Mouse (Mus musculus) heart, postnatal 0 days (tissue): ENCODE data around the gene Tmem97. TPM values are rescaled to one million over a fixed set of nuclear protein-coding genes. Genes with fewer than 3 reads are reported as not detected.

Experiments
- ATAC-seq: fragments of 200-750 bp; cut with Nextera tagmentation; 2 replicates; pipeline ENCODE4 v1.8.0; 2017; ENCODE audit warnings: low read depth, moderate number of reproducible peaks, moderate library complexity; ENCODE audit not compliant: insufficient read depth
- DNase-seq: peaks from one replicate; pipeline ENCODE4 v3.0.0-alpha.2; 2016; ENCODE audit warnings: low spot score
- H3K27ac ChIP-seq: fragments of 300-500 bp; sonication (generic); 2 replicates; pipeline ENCODE4 v1.5.1; 2014; ENCODE audit warnings: low read depth, mild to moderate bottlenecking
- H3K27me3 ChIP-seq: fragments of 300-500 bp; sonication (generic); 2 replicates; pipeline ENCODE4 v1.6.1; 2014; ENCODE audit warnings: low read length, mixed read lengths; ENCODE audit not compliant: control insufficient read depth, insufficient read depth
- H3K36me3 ChIP-seq: fragments of 300-500 bp; sonication (generic); replicated peaks from 2 replicates; pipeline ENCODE4 v1.6.1; 2014; ENCODE audit warnings: low read length, mixed read lengths; ENCODE audit not compliant: control insufficient read depth, insufficient read depth
- H3K4me1 ChIP-seq: fragments of 300-500 bp; sonication (generic); 2 replicates; pipeline ENCODE4 v1.6.1; 2014; ENCODE audit warnings: antibody characterized with exemption; ENCODE audit not compliant: control insufficient read depth, insufficient read depth
- H3K4me2 ChIP-seq: fragments of 300-500 bp; sonication (generic); 2 replicates; pipeline ENCODE4 v1.6.1; 2014; ENCODE audit warnings: low read depth, mild to moderate bottlenecking, low read length, moderate library complexity
- H3K4me3 ChIP-seq: fragments of 300-500 bp; sonication (generic); 2 replicates; pipeline ENCODE4 v1.5.1; 2014; ENCODE audit warnings: low read depth, low read length
- H3K9ac ChIP-seq: fragments of 300-500 bp; sonication (generic); replicated peaks from 2 replicates; pipeline ENCODE4 v1.6.1; 2014; ENCODE audit warnings: low read depth, low read length, mixed read lengths
- H3K9me3 ChIP-seq: fragments of 300-500 bp; sonication (generic); replicated peaks from 2 replicates; pipeline ENCODE4 v1.6.1; 2016; ENCODE audit warnings: low read length; ENCODE audit not compliant: control insufficient read depth
- CTCF ChIP-seq: IDR thresholded peaks from 2 replicates; pipeline ENCODE4 v1.5.1; 2016; ENCODE audit warnings: antibody characterized with exemption, control low read depth, low read depth
- EP300 ChIP-seq: IDR thresholded peaks from 2 replicates; pipeline ENCODE4 v1.6.1; 2016; ENCODE audit warnings: antibody characterized with exemption, low read depth
- WGBS: fragments of 180-500 bp; shearing (Covaris S2); extraction: QIAGEN DNeasy Blood & Tissue Kit; methylation state at CpG from one replicate; pipeline ENCODE4 v1.1.7; 2014; 5-methylcytosine and 5-hydroxymethylcytosine counted together
- polyA plus RNA-seq: library from polyadenylated mRNA; unstranded; fragments of >200 nt; fragmentation: Nextera tagmentation; extraction: Ambion mirVana; gene quantifications from 2 replicates; pipeline ENCODE4 v1.2.1, GENCODE M21; 2015
- total RNA-seq: library from RNA; depleted of rRNA; stranded (reverse); fragments of >200 nt; gene quantifications from 2 replicates; pipeline ENCODE4 v1.2.3, GENCODE M21; 2014; ENCODE audit warnings: low replicate concordance

Tmem97 gene
- total and polyA plus RNA-seq, 2 experiments from 2014 or later, result 39.4 to 41.5 TPM

DNA sequence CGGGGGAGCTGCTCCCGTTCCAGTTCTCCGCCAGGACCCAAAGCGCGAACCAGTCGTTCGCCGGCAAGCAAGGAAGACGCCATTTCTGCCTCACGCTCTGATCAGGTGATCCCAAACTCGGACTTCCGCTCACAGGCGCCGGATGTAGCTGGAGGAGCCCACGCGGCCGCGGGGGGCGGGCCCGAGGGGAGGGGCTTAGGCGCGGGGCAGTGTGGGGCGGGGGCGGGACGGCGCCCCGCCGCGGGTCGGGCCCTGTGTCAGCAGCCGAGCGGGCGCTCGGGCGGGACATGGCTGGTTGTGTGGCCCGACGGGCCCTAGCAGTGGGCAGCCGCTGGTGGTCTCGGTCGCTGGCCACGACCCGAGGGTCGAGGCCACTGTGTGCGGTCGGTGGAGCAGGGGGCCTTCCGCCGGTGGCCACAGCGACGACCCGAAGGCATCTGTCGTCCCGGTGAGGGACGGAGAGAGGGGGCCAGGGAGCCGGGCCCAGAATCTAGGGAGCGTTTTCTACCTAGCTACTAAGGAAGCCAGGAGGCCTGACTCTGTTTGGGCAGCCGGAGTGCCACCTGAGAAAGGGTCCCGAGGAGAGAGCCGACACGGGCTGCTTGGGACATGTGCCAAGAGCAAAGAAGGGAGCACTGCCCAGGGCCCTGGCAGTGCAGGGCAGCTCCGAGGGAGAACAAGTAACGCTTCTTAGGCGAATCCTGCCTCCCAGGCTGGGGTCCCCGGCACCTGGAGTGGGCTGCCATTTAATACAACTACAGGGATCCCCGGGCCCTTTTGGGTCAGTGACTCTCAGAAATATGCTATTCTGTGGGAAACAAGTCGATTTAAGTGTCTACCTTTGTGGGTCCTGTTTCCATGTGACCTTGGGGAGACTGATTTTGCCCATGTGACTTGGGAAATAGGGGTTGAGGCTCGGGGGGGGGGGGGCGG lies 38.3 kb downstream of the Tmem97 start, which contains the start of the genes Tmem199 and Poldip2:
Gene Tmem199, minus strand, starts transcription at position 148 of the 933 bp plus-strand sequence.
Gene Poldip2, plus strand, starts transcription at position 169 of the 933 bp plus-strand sequence.
- H3K36me3 ChIP-seq, result peaks cover 50% of the 10 kb centered on the region
- peak; percentile 99 for ATAC-seq
- H3K27ac ChIP-seq, result peak within 1 kb of the TSS; percentile 87
- H3K9ac ChIP-seq, result peak within 1 kb of the TSS; percentile 91
- no peaks in the 10 kb centered on the region for H3K9me3 ChIP-seq
- peak; percentile 92 for DNase-seq
- no peaks in the 10 kb centered on the region for H3K27me3 ChIP-seq
- 0 out of 2 replicates have a peak, but pooled peaks have one; percentile 33 for TF ChIP-seq EP300
- TF ChIP-seq CTCF, result no peak
- peak within 1 kb of the TSS; percentile 84 for H3K4me2 ChIP-seq
- peaks cover 15% of the 10 kb centered on the region for H3K4me1 ChIP-seq
- H3K4me3 ChIP-seq, result peak within 1 kb of the TSS; percentile 87
- WGBS, result under 1% methylated on average over 65 of the region's 67 CpGs

DNA sequence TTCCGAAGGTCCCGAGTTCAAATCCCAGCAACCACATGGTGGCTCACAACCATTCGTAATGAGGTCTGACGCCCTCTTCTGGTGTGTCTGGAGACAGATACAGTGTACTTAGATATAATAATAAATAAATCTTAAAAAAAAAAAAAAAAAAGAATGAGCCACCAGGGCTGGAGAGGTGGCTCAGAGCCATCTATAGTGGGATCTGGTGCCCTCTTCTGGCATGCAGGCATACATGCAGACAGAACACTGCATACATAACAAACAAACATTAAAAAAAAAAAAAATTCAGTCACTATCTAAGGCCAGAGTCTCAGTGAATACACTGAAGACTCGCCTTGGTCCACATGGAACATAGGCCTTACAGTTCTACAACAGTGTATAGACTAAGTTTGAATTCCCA lies 41.4 kb downstream of the Tmem97 start:
- peaks cover 32% of the 10 kb centered on the region for H3K36me3 ChIP-seq
- no peak overlapping the region for H3K4me3 ChIP-seq
- no peaks in the 10 kb centered on the region for H3K9me3 ChIP-seq
- TF ChIP-seq CTCF, result peak; percentile 34
- TF ChIP-seq EP300, result no peak
- H3K4me1 ChIP-seq, result peaks cover 15% of the 10 kb centered on the region
- WGBS, result 82% methylated on average over 5 of the region's 5 CpGs
- H3K9ac ChIP-seq, result no peak overlapping the region
- no peak overlapping the region for H3K27ac ChIP-seq
- DNase-seq (peak; percentile 16), ATAC-seq (no peak)
- no peak overlapping the region for H3K4me2 ChIP-seq
- H3K27me3 ChIP-seq, result no peaks in the 10 kb centered on the region

DNA sequence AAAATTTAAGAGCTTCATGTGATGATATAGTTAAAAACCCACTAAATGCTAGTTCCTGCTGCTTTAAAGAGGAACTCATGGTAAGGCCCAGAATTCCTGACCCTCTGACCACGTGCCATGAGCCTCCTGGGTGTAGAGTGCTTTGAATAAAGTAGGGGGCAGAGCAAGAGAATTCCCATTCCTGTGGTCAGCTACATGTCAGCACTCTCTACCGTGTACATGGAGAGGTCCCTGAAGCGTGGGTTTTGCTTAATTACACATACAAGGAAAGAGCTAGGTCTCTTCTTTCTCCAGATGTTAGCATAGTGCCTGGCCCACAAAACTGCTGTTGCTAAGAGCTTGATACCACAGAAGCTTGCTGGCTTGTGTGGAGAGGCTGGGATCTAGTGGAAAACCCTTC lies 45.1 kb downstream of the Tmem97 start:
- Histone ChIP-seq H3K9ac (no peak overlapping the region), H3K27ac (no peak overlapping the region), H3K4me1 (no peaks in the 10 kb centered on the region), H3K4me3 (no peak overlapping the region), H3K4me2 (no peak overlapping the region), H3K27me3 (peaks cover 10% of the 10 kb centered on the region), H3K36me3 (peaks cover 28% of the 10 kb centered on the region), H3K9me3 (no peaks in the 10 kb centered on the region)
- ATAC-seq (no peak), DNase-seq (no peak)
- TF ChIP-seq EP300 (no peak), CTCF (no peak)
- 79% methylated on average over 3 of the region's 3 CpGs for WGBS

DNA sequence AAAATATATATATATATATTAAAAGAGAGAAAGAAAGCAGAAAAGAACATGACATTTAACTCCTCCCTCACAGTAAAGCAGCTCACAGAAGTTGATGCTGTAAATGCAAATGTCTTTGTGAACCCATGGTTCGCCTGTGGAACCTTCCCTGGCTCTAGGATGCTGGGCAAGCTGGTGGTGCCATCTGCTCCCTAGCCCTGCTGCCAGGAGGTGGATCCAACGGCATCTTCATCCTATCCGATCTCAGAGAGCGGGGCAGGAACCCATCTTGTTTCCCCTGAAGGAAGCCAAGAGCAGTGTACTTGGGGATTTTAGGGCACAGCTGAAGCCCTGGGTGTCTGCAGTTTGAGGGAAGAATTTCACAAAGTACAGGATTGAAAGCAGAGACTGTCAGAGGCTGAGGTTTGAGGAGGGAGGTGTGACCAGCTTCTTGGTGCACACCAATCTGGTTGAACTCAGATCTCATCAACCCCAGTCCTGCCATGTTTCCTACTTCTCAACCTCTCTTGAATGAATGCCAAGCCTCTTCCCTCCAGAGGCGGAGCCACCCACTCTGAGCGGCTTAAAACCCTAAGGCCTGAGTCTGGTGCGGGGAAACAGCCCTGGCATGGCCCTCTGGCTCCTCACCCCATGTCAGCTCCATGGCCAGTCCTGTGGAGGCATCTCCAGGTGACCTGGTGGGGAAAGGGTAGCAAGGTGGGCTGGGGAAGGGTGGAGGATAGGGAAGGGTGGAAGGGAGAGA lies 47.5 kb downstream of the Tmem97 start, which contains the start of gene Sebox:
Gene Sebox, plus strand, starts transcription at position 539 of the 742 bp plus-strand sequence.
- no peak within 1 kb of the TSS for H3K27ac ChIP-seq
- peaks cover 15% of the 10 kb centered on the region for H3K36me3 ChIP-seq
- ATAC-seq (no peak), DNase-seq (no peak)
- no peaks in the 10 kb centered on the region for H3K4me1 ChIP-seq
- no peak within 1 kb of the TSS for H3K9ac ChIP-seq
- H3K9me3 ChIP-seq, result no peaks in the 10 kb centered on the region
- no peak within 1 kb of the TSS for H3K4me3 ChIP-seq
- no peak for TF ChIP-seq EP300
- 59% methylated on average over 7 of the region's 7 CpGs for WGBS
- no peak within 1 kb of the TSS for H3K4me2 ChIP-seq
- peaks cover 33% of the 10 kb centered on the region for H3K27me3 ChIP-seq

DNA sequence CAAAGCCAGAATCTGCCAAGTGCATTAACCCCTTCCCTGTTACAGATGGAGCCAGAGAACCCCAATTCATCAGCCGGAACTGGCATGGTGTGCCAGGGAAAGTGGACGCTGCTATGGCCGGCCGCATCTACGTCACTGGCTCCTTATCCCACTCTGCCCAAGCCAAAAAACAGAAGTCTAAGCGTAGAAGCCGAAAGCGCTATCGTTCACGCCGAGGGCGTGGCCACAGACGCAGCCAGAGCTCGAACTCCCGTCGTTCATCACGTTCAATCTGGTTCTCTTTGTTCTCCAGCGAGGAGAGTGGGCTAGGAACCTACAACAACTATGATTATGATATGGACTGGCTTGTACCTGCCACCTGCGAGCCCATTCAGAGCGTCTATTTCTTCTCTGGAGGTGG lies 49.0 kb downstream of the Tmem97 start:
- no peak overlapping the region for H3K27ac ChIP-seq
- peaks cover under 1% of the 10 kb centered on the region for H3K36me3 ChIP-seq
- DNase-seq (no peak), ATAC-seq (no peak)
- H3K4me3 ChIP-seq, result no peak overlapping the region
- WGBS, result 74% methylated on average over 20 of the region's 20 CpGs
- peaks cover 49% of the 10 kb centered on the region for H3K27me3 ChIP-seq
- no peak overlapping the region for H3K9ac ChIP-seq
- H3K4me1 ChIP-seq, result 0 out of 2 replicates have a peak, but pooled peaks cover 4% of the 10 kb centered on the region
- H3K4me2 ChIP-seq, result no peak overlapping the region
- no peak for TF ChIP-seq EP300
- no peak for TF ChIP-seq CTCF
- H3K9me3 ChIP-seq, result no peaks in the 10 kb centered on the region
